9 mouse cellular contexts compared by ENCODE assay signal in the genomic region with DNA sequence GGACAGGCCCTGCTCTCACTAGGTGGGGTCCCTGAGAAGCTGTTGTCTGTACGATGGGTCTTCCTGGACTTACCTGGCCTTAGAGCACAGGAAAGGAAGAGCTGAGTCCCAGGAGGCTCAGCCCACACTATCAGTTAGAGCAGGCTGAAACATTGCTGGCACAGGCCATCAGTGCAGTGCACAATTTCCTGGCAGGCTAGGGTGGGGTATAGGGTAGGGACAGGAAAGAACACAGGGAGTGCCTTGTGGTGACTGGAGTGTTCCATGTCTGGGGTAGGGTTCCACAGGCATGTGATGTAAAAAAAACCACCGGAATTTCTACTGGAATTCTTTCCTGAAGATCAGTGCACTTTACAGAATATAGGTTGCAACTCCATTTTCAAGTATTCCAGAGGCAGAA. TPM values are rescaled to one million over a fixed set of nuclear protein-coding genes. Genes with fewer than 3 reads are reported as not detected.
DNase-seq lines count a peak whose midpoint lies in the region; ATAC-seq and TF ChIP-seq lines count a peak whose summit lies in the region.
"Had no signal": no experiment of that assay in that cellular context is flagged by ENCODE, and none has a peak within 500 bp of the region (broad histone marks: within the 10 kb centered on the region; RNA-seq: fewer than 3 reads in every experiment).

No protein-coding gene starts in this region.

- intact Hi-C loops in left cerebral cortex, postnatal 36 days (cut with DNase I), result no loop called here

- no peak for TF ChIP-seq CTCF in stomach, postnatal 0 days (IDR thresholded peaks at IDR 0.05; ENCODE audit: low read depth)

- H3K27ac ChIP-seq in heart, embryonic 11.5 days (ENCODE audit: low read depth, low read length), result peak overlapping the region; percentile 0; the same call in 1 of the 2 replicates
- H3K27ac ChIP-seq in stomach, postnatal 0 days (replicated peaks), result no peak overlapping the region
- H3K27ac ChIP-seq: hindbrain, embryonic 14.5 days had no signal

- H3K27me3 ChIP-seq in heart, embryonic 11.5 days (ENCODE audit: control insufficient read depth, insufficient read depth, low read length), result no peaks in the 10 kb centered on the region
- H3K27me3 ChIP-seq in stomach, postnatal 0 days (ENCODE audit: control insufficient read depth, insufficient read depth, low read length), result no peaks in the 10 kb centered on the region

- no peak overlapping the region for H3K9ac ChIP-seq in heart, embryonic 11.5 days (ENCODE audit: low read depth, low read length)
- no peak overlapping the region for H3K9ac ChIP-seq in stomach, postnatal 0 days (ENCODE audit: low read length)
- H3K9ac ChIP-seq: hindbrain, embryonic 14.5 days had no signal

- no peak for ATAC-seq in heart, embryonic 11.5 days (replicated peaks; ENCODE audit: insufficient number of reproducible peaks, low FRiP score, low TSS enrichment)
- ATAC-seq in stomach, postnatal 0 days (ENCODE audit: low FRiP score, low TSS enrichment), result peak; percentile 87

- DNase-seq in kidney, adult 9 months, result peak; percentile 39
- no peak for DNase-seq in kidney, adult 18-20 months
- peak; percentile 37 for DNase-seq in kidney, postnatal 14 days
- peak; percentile 42 for DNase-seq in stomach, postnatal 0 days (ENCODE audit: low spot score)
- DNase-seq in left cerebral cortex, postnatal 36 days (ENCODE audit: low spot score in 2 of 2), result no peak
- DNase-seq in frontal cortex, postnatal 25 days (ENCODE audit: low spot score in 2 of 2), result no peak
- DNase-seq in urinary bladder, postnatal 25 days (ENCODE audit: low spot score), result no peak

- H3K4me3 ChIP-seq in heart, embryonic 11.5 days (ENCODE audit: low read depth, low read length), result no peak overlapping the region
- H3K4me3 ChIP-seq in stomach, postnatal 0 days (ENCODE audit: low read depth, low read length), result no peak overlapping the region

- peaks cover 6% of the 10 kb centered on the region for H3K4me1 ChIP-seq in heart, embryonic 11.5 days (ENCODE audit: control insufficient read depth, insufficient read depth, low read length)
- H3K4me1 ChIP-seq in stomach, postnatal 0 days (replicated peaks; ENCODE audit: control insufficient read depth, insufficient read depth), result no peaks in the 10 kb centered on the region

- TF ChIP-seq EP300 in stomach, postnatal 0 days (optimal IDR thresholded peaks at IDR 0.05), result no peak

- H3K36me3 ChIP-seq in heart, embryonic 11.5 days (ENCODE audit: control insufficient read depth, insufficient read depth, low read length), result no peaks in the 10 kb centered on the region
- no peaks in the 10 kb centered on the region for H3K36me3 ChIP-seq in stomach, postnatal 0 days (ENCODE audit: control insufficient read depth, insufficient read depth, low read length)

- no peaks in the 10 kb centered on the region for H3K9me3 ChIP-seq in heart, embryonic 11.5 days (replicated peaks; ENCODE audit: control insufficient read depth, low read length)
- no peaks in the 10 kb centered on the region for H3K9me3 ChIP-seq in stomach, postnatal 0 days (ENCODE audit: control insufficient read depth, low read length)

- WGBS in heart, embryonic 11.5 days (ENCODE audit: insufficient replicate concordance), result 50% methylated on average over 2 of the region's 2 CpGs
- WGBS in stomach, postnatal 0 days, result 75% methylated on average over 2 of the region's 2 CpGs

- no peak overlapping the region for H3K4me2 ChIP-seq in heart, embryonic 11.5 days
- H3K4me2 ChIP-seq in stomach, postnatal 0 days (replicated peaks; ENCODE audit: low read depth), result no peak overlapping the region
- H3K4me2 ChIP-seq: hindbrain, embryonic 14.5 days had no signal

RNA-seq across cellular contexts. Expression of a gene that starts 58.9 kb away (rescaled TPM):
- polyA plus RNA-seq in heart, embryonic 11.5 days (2014; fragmentation: Nextera tagmentation; extraction: Ambion mirVana), result 53.2 and 54.1 TPM in 2 replicates
- polyA plus RNA-seq in stomach, postnatal 0 days (2015; fragmentation: Nextera tagmentation; extraction: Ambion mirVana), result 32.2 and 36.8 TPM in 2 replicates
- total RNA-seq in left cerebral cortex, postnatal 36 days (2021), result 100 to 1,000 TPM; 106 to 146 TPM

Comparison
In these comparisons a context has a peak if more than half of its experiments do, and no peak if none do; other contexts are left out.
1. DNase-seq: peak in kidney, adult 9 months (single experiment), kidney, postnatal 14 days (single experiment) and stomach, postnatal 0 days (single experiment); none in kidney, adult 18-20 months (single experiment), left cerebral cortex, postnatal 36 days (0 of 2), frontal cortex, postnatal 25 days (0 of 2) and urinary bladder, postnatal 25 days (single experiment).